Mouse (Mus musculus): ENCODE results near the gene Rassf5. TPM values are rescaled to one million over a fixed set of nuclear protein-coding genes. Genes with fewer than 3 reads are reported as not detected.

Rassf5 gene
- total RNA-seq, 2 experiments from 2014 or later: 3.9 to 5.4 TPM

- no peak for DNase-seq
- intact Hi-C loops (cut with DNase I): no loop called here
These were observed 32.1 kb downstream of the Rassf5 start for GRCm38 (mm10) chr1:131212956-131213355.

- DNase-seq: no peak
- intact Hi-C loops (cut with DNase I): no loop called here
These were observed 33.4 kb downstream of the Rassf5 start for GRCm38 (mm10) chr1:131211655-131212054.

- intact Hi-C loops (cut with DNase I): loop anchor here (5.0 kb wide), 2 partner anchors 37 to 93 kb away; partner anchors contain the start of gene Rassf5
- peak in 1 of 2 experiments; percentile 23 for DNase-seq
These were observed 35.1 kb downstream of the Rassf5 start for GRCm38 (mm10) chr1:131209971-131210426.

- intact Hi-C loops (cut with DNase I): loop anchor here (5.0 kb wide), 2 partner anchors 39 to 91 kb away; partner anchors contain the start of gene Rassf5
- no peak for DNase-seq
These were observed 36.3 kb downstream of the Rassf5 start for GRCm38 (mm10) chr1:131208800-131209199.

GRCm38 (mm10) chr1:131208081-131208480, 37.0 kb downstream of the Rassf5 start:
- no peak for DNase-seq
- intact Hi-C loops (cut with DNase I): loop anchor here (5.0 kb wide), 2 partner anchors 39 to 91 kb away; partner anchors contain the start of gene Rassf5

- intact Hi-C loops (cut with DNase I): loop anchor here (2.0 to 5.0 kb wide), 3 partner anchors 27 to 90 kb away; partner anchors contain the start of gene Rassf5
- peak; percentile 79 to 89 for DNase-seq
These were observed 37.5 kb downstream of the Rassf5 start for GRCm38 (mm10) chr1:131207531-131207930.

- intact Hi-C loops (cut with DNase I): loop anchor here (2.0 to 5.0 kb wide), 3 partner anchors 26 to 89 kb away; partner anchors contain the start of gene Rassf5
- DNase-seq: no peak
These were observed 38.7 kb downstream of the Rassf5 start for GRCm38 (mm10) chr1:131206342-131206741.

GRCm38 (mm10) chr1:131204461-131204860, 40.6 kb downstream of the Rassf5 start:
- DNase-seq: no peak

GRCm38 (mm10) chr1:131201391-131201790, 43.7 kb downstream of the Rassf5 start:
- no peak for DNase-seq
- intact Hi-C loops (cut with DNase I): no loop called here

More at GRCm38 (mm10) chr1:131204461-131204860, 40.6 kb downstream of the Rassf5 start:
- intact Hi-C loops (cut with DNase I): no loop called here

GRCm38 (mm10) chr1:131200588-131200987, 44.5 kb downstream of the Rassf5 start:
- intact Hi-C loops (cut with DNase I): no loop called here
- DNase-seq: peak; percentile 47 to 50

GRCm38 (mm10) chr1:131199976-131200375, 45.1 kb downstream of the Rassf5 start:
- DNase-seq: peak; percentile 59 to 66
- intact Hi-C loops (cut with DNase I): no loop called here

- no peak for DNase-seq
These were observed 45.8 kb downstream of the Rassf5 start for GRCm38 (mm10) chr1:131199118-131199821.

GRCm38 (mm10) chr1:131198417-131198960, 46.6 kb downstream of the Rassf5 start:
- DNase-seq: no peak
- intact Hi-C loops (cut with DNase I): no loop called here

More at GRCm38 (mm10) chr1:131199118-131199821, 45.8 kb downstream of the Rassf5 start:
- intact Hi-C loops (cut with DNase I): no loop called here

GRCm38 (mm10) chr1:131196107-131196506, 49.0 kb downstream of the Rassf5 start:
- no peak for DNase-seq
- intact Hi-C loops (cut with DNase I): no loop called here

- intact Hi-C loops (cut with DNase I): no loop called here
- no peak for DNase-seq
These were observed 49.4 kb downstream of the Rassf5 start for GRCm38 (mm10) chr1:131195653-131196052.

- intact Hi-C loops (cut with DNase I): no loop called here
- DNase-seq: no peak
These were observed 51.3 kb downstream of the Rassf5 start for GRCm38 (mm10) chr1:131193746-131194145.

- intact Hi-C loops (cut with DNase I): loop anchor here (10.0 kb wide), 1 partner anchor 366 kb away; no protein-coding TSS in a partner anchor
- DNase-seq: no peak
These were observed 56.4 kb downstream of the Rassf5 start for GRCm38 (mm10) chr1:131188655-131189054.

- no peak for DNase-seq
- intact Hi-C loops (cut with DNase I): loop anchor here (10.0 kb wide), 1 partner anchor 367 kb away; no protein-coding TSS in a partner anchor
These were observed 57.2 kb downstream of the Rassf5 start for GRCm38 (mm10) chr1:131187856-131188255.

- intact Hi-C loops (cut with DNase I): loop anchor here (10.0 kb wide), 1 partner anchor 368 kb away; no protein-coding TSS in a partner anchor
- no peak for DNase-seq
These were observed 58.1 kb downstream of the Rassf5 start for GRCm38 (mm10) chr1:131186995-131187394.

GRCm38 (mm10) chr1:131185821-131186506, 59.1 kb downstream of the Rassf5 start:
- no peak for DNase-seq
- intact Hi-C loops (cut with DNase I): loop anchor here (10.0 kb wide), 1 partner anchor 369 kb away; no protein-coding TSS in a partner anchor

Measured in heart, postnatal 10 days (tissue).